Mouse (Mus musculus) limb, embryonic 10.5 days (tissue): ENCODE results near the gene Cdk9. TPM values are rescaled to one million over a fixed set of nuclear protein-coding genes. Genes with fewer than 3 reads are reported as not detected.

Source experiments
- DNase-seq: peaks from one replicate; pipeline ENCODE4 v3.0.0-alpha.2; 2017; ENCODE audit warnings: low spot score
- H3K27ac ChIP-seq: fragments of 300-500 bp; sonication (generic); 2 replicates; pipeline ENCODE4 v1.5.1; 2016; ENCODE audit warnings: mild to moderate bottlenecking
- H3K27me3 ChIP-seq: fragments of 300-500 bp; sonication (generic); 2 replicates; pipeline ENCODE4 v1.6.1; 2016; ENCODE audit warnings: low read depth, mild to moderate bottlenecking; ENCODE audit not compliant: poor library complexity, severe bottlenecking
- H3K36me3 ChIP-seq: fragments of 300-500 bp; sonication (generic); 2 replicates; pipeline ENCODE4 v1.6.1; 2016; ENCODE audit warnings: mild to moderate bottlenecking, moderate library complexity
- H3K4me1 ChIP-seq: fragments of 300-500 bp; sonication (generic); 2 replicates; pipeline ENCODE4 v1.6.1; 2016
- H3K4me3 ChIP-seq: fragments of 300-500 bp; sonication (generic); 2 replicates; pipeline ENCODE4 v1.5.1; 2016; ENCODE audit warnings: mild to moderate bottlenecking, moderate library complexity
- H3K9me3 ChIP-seq: fragments of 300-500 bp; sonication (generic); replicated peaks from 2 replicates; pipeline ENCODE4 v1.6.1; 2016; ENCODE audit warnings: mild to moderate bottlenecking
- WGBS: fragments of 180-500 bp; shearing (Covaris S2); methylation state at CpG from one replicate; pipeline ENCODE4 v1.1.7; 2016; 5-methylcytosine and 5-hydroxymethylcytosine counted together
- polyA plus RNA-seq: library from polyadenylated mRNA; unstranded; fragments of >200 nt; fragmentation: Nextera tagmentation; extraction: Ambion mirVana; gene quantifications from 2 replicates; pipeline ENCODE4 v1.2.1, GENCODE M21; 2016

Cdk9 gene
- polyA plus RNA-seq, 1 experiment from 2014 or later = 160 TPM

- Histone ChIP-seq H3K27me3 (no peaks in the 10 kb centered on the region), H3K36me3 (no peaks in the 10 kb centered on the region), H3K4me1 (peaks cover 63% of the 10 kb centered on the region), H3K9me3 (no peaks in the 10 kb centered on the region), H3K27ac (peak overlapping the region; percentile 82), H3K4me3 (no peak overlapping the region)
- DNase-seq = no peak
- 42% methylated on average over 4 of the region's 4 CpGs for WGBS
These were observed 16.7 kb upstream of the Cdk9 start for GRCm38 (mm10) chr2:32729547-32729946.

- H3K27ac ChIP-seq = peak overlapping the region; percentile 81
- peak overlapping the region; percentile 52 for H3K4me3 ChIP-seq
- H3K4me1 ChIP-seq = peaks cover 57% of the 10 kb centered on the region
- no peaks in the 10 kb centered on the region for H3K9me3 ChIP-seq
- 48% methylated on average over 7 of the region's 7 CpGs for WGBS
- H3K27me3 ChIP-seq = no peaks in the 10 kb centered on the region
- no peak for DNase-seq
- H3K36me3 ChIP-seq = no peaks in the 10 kb centered on the region
These were observed 15.6 kb upstream of the Cdk9 start for GRCm38 (mm10) chr2:32728463-32728862.

- Histone ChIP-seq H3K4me1 (peaks cover 53% of the 10 kb centered on the region), H3K27ac (peak overlapping the region; percentile 81), H3K36me3 (no peaks in the 10 kb centered on the region), H3K4me3 (peak overlapping the region; percentile 52), H3K9me3 (no peaks in the 10 kb centered on the region), H3K27me3 (no peaks in the 10 kb centered on the region)
- peak; percentile 90 for DNase-seq
- WGBS = 0% methylated on average over 16 of the region's 16 CpGs
These were observed 14.6 kb upstream of the Cdk9 start for GRCm38 (mm10) chr2:32727435-32727834.

- no peak for DNase-seq
- no peak overlapping the region for H3K27ac ChIP-seq
- H3K9me3 ChIP-seq = no peaks in the 10 kb centered on the region
- H3K4me1 ChIP-seq = peaks cover 43% of the 10 kb centered on the region
- no peak overlapping the region for H3K4me3 ChIP-seq
- WGBS = 84% methylated on average over 16 of the region's 16 CpGs
- H3K27me3 ChIP-seq = no peaks in the 10 kb centered on the region
- H3K36me3 ChIP-seq = no peaks in the 10 kb centered on the region
These were observed 12.2 kb upstream of the Cdk9 start for GRCm38 (mm10) chr2:32724832-32725790.

- 78% methylated on average over 4 of the region's 4 CpGs for WGBS
- no peaks in the 10 kb centered on the region for H3K9me3 ChIP-seq
- no peak overlapping the region for H3K27ac ChIP-seq
- no peak overlapping the region for H3K4me3 ChIP-seq
- DNase-seq = no peak
- no peaks in the 10 kb centered on the region for H3K36me3 ChIP-seq
- peaks cover 33% of the 10 kb centered on the region for H3K4me1 ChIP-seq
- H3K27me3 ChIP-seq = no peaks in the 10 kb centered on the region
These were observed 11.3 kb upstream of the Cdk9 start for GRCm38 (mm10) chr2:32724149-32724548.

GRCm38 (mm10) chr2:32722581-32722980 is 9.7 kb upstream of the Cdk9 start:
- DNase-seq = no peak
- Histone ChIP-seq H3K27me3 (no peaks in the 10 kb centered on the region; the same call in 1 of the 2 replicates), H3K4me1 (peaks cover 26% of the 10 kb centered on the region), H3K9me3 (no peaks in the 10 kb centered on the region), H3K36me3 (no peaks in the 10 kb centered on the region), H3K4me3 (no peak overlapping the region), H3K27ac (no peak overlapping the region)
- WGBS = 84% methylated on average over 3 of the region's 3 CpGs

- Histone ChIP-seq H3K36me3 (no peaks in the 10 kb centered on the region), H3K27me3 (no peaks in the 10 kb centered on the region; the same call in 1 of the 2 replicates), H3K4me3 (no peak overlapping the region), H3K9me3 (no peaks in the 10 kb centered on the region), H3K4me1 (peaks cover 20% of the 10 kb centered on the region), H3K27ac (no peak overlapping the region)
- no peak for DNase-seq
- 59% methylated on average over 6 of the region's 6 CpGs for whole genome bisulfite sequencing
These were observed 9.2 kb upstream of the Cdk9 start for GRCm38 (mm10) chr2:32722046-32722445.

- no peaks in the 10 kb centered on the region for H3K36me3 ChIP-seq
- 64% methylated on average over 8 of the region's 8 CpGs for WGBS
- no peak within 1 kb of the TSS for H3K4me3 ChIP-seq
- H3K9me3 ChIP-seq = no peaks in the 10 kb centered on the region
- no peaks in the 10 kb centered on the region; the same call in 1 of the 2 replicates for H3K27me3 ChIP-seq
- H3K27ac ChIP-seq = peak within 1 kb of the TSS; percentile 56; the same call in 1 of the 2 replicates
- H3K4me1 ChIP-seq = peaks cover 19% of the 10 kb centered on the region
- DNase-seq = no peak
These were observed 7.9 kb upstream of the Cdk9 start, which contains the start of gene Sh2d3c for GRCm38 (mm10) chr2:32720681-32721229. Gene Sh2d3c, plus strand, starts transcription at chr2:32721055.

GRCm38 (mm10) chr2:32720053-32720452 is 7.2 kb upstream of the Cdk9 start:
- H3K27ac ChIP-seq = no peak overlapping the region
- no peak for DNase-seq
- 91% methylated on average over 3 of the region's 3 CpGs for WGBS

GRCm38 (mm10) chr2:32718761-32719160 is 5.9 kb upstream of the Cdk9 start:
- peak overlapping the region; percentile 67 for H3K27ac ChIP-seq

More at GRCm38 (mm10) chr2:32720053-32720452, 7.2 kb upstream of the Cdk9 start:
- no peak overlapping the region for H3K4me3 ChIP-seq
- H3K36me3 ChIP-seq = no peaks in the 10 kb centered on the region
- H3K4me1 ChIP-seq = peaks cover 21% of the 10 kb centered on the region
- no peaks in the 10 kb centered on the region; the same call in 1 of the 2 replicates for H3K27me3 ChIP-seq
- H3K9me3 ChIP-seq = no peaks in the 10 kb centered on the region

GRCm38 (mm10) chr2:32714987-32715425 is 2.1 kb upstream of the Cdk9 start:
- 0 out of 2 replicates have a peak overlapping the region, but pooled peaks have one; percentile 0 for H3K4me3 ChIP-seq
- no peaks in the 10 kb centered on the region for H3K9me3 ChIP-seq
- peaks cover 40% of the 10 kb centered on the region for H3K4me1 ChIP-seq
- peak overlapping the region; percentile 69 for H3K27ac ChIP-seq
- peaks cover 16% of the 10 kb centered on the region for H3K36me3 ChIP-seq
- WGBS = 58% methylated on average over 4 of the region's 4 CpGs
- no peaks in the 10 kb centered on the region; the same call in 1 of the 2 replicates for H3K27me3 ChIP-seq
- no peak for DNase-seq

More at GRCm38 (mm10) chr2:32718761-32719160, 5.9 kb upstream of the Cdk9 start:
- Histone ChIP-seq H3K27me3 (no peaks in the 10 kb centered on the region; the same call in 1 of the 2 replicates), H3K4me3 (no peak overlapping the region), H3K36me3 (no peaks in the 10 kb centered on the region), H3K9me3 (no peaks in the 10 kb centered on the region), H3K4me1 (peaks cover 34% of the 10 kb centered on the region)
- WGBS = 65% methylated on average over 9 of the region's 9 CpGs
- DNase-seq = no peak

GRCm38 (mm10) chr2:32714117-32714986 is 1.5 kb upstream of the Cdk9 start:
- peak overlapping the region; percentile 96 for H3K27ac ChIP-seq
- DNase-seq = no peak
- peaks cover 22% of the 10 kb centered on the region for H3K36me3 ChIP-seq
- peaks cover 40% of the 10 kb centered on the region for H3K4me1 ChIP-seq
- WGBS = 54% methylated on average over 11 of the region's 11 CpGs
- H3K27me3 ChIP-seq = no peaks in the 10 kb centered on the region; the same call in 1 of the 2 replicates
- peak overlapping the region; percentile 82; the same call in 1 of the 2 replicates for H3K4me3 ChIP-seq
- H3K9me3 ChIP-seq = no peaks in the 10 kb centered on the region
